Mouse (Mus musculus) liver, embryonic 14.5 days (tissue): ENCODE results near the gene Card14. TPM values are rescaled to one million over a fixed set of nuclear protein-coding genes. Genes with fewer than 3 reads are reported as not detected.

Experiments used
- ATAC-seq: fragments of 200-750 bp; cut with Nextera tagmentation; 2 replicates; pipeline ENCODE4 v1.8.0; 2017; ENCODE audit warnings: moderate number of reproducible peaks, mild to moderate bottlenecking, moderate library complexity; ENCODE audit not compliant: insufficient read depth
- DNase-seq, 3 experiments: peaks; one replicate each; pipeline ENCODE4 v3.0.0-alpha.2; 2012 to 2013; ENCODE audit warnings: low read depth in 3 of 3, low spot score in 3 of 3
- H3K27ac ChIP-seq: fragments of 300-500 bp; sonication (generic); 2 replicates; pipeline ENCODE4 v1.5.1; 2014; ENCODE audit warnings: moderate library complexity, mild to moderate bottlenecking, control low read depth, inconsistent platforms
- H3K27me3 ChIP-seq: fragments of 300-500 bp; sonication (generic); 2 replicates; pipeline ENCODE4 v1.6.1; 2014; ENCODE audit warnings: mild to moderate bottlenecking, low read length, moderate library complexity; ENCODE audit not compliant: control insufficient read depth, insufficient read depth
- H3K36me3 ChIP-seq: fragments of 300-500 bp; sonication (generic); replicated peaks from 2 replicates; pipeline ENCODE4 v1.6.1; 2014; ENCODE audit warnings: low read depth; ENCODE audit not compliant: control insufficient read depth, insufficient read depth
- H3K4me1 ChIP-seq, 2 experiments: fragments of 200-500 bp in 1 of 2; fragments of 300-500 bp in 1 of 2; sonication (generic) in 1 of 2; replicated peaks; 2 replicates each; pipeline ENCODE4 v1.6.1; 2012 to 2014; ENCODE audit warnings: antibody characterized with exemption in 1 of 2, inconsistent platforms in 1 of 2, low read length in 1 of 2; ENCODE audit not compliant: control insufficient read depth in 2 of 2, insufficient read depth in 2 of 2
- H3K4me2 ChIP-seq: fragments of 300-500 bp; sonication (generic); 2 replicates; pipeline ENCODE4 v1.6.1; 2014; ENCODE audit warnings: low read depth, mild to moderate bottlenecking, control low read depth, moderate library complexity
- H3K4me3 ChIP-seq, 2 experiments: fragments of 200-500 bp in 1 of 2; fragments of 300-500 bp in 1 of 2; sonication (generic) in 1 of 2; 2 replicates each; pipeline ENCODE4 v1.5.1; 2012 to 2014; ENCODE audit warnings: low read depth in 2 of 2, low read length in 2 of 2, mild to moderate bottlenecking in 2 of 2, control low read depth in 1 of 2, inconsistent platforms in 1 of 2, moderate library complexity in 1 of 2; ENCODE audit not compliant: insufficient read depth in 1 of 2
- H3K9ac ChIP-seq: fragments of 300-500 bp; sonication (generic); replicated peaks from 2 replicates; pipeline ENCODE4 v1.6.1; 2014; ENCODE audit warnings: mild to moderate bottlenecking, control low read depth, moderate library complexity
- H3K9me3 ChIP-seq: fragments of 300-500 bp; sonication (generic); 2 replicates; pipeline ENCODE4 v1.6.1; 2016; ENCODE audit warnings: low read length, mixed read lengths; ENCODE audit not compliant: control insufficient read depth
- CTCF ChIP-seq: IDR thresholded peaks from 2 replicates; pipeline ENCODE4 v1.5.1; 2016; ENCODE audit warnings: antibody characterized with exemption, low read depth, control low read depth
- EP300 ChIP-seq: IDR thresholded peaks from 2 replicates; pipeline ENCODE4 v1.6.1; 2016; ENCODE audit warnings: antibody characterized with exemption, low read depth
- WGBS: fragments of 180-500 bp; shearing (Covaris S2); extraction: QIAGEN DNeasy Blood & Tissue Kit; methylation state at CpG from one replicate; pipeline ENCODE4 v1.1.7; 2014; ENCODE audit not compliant: insufficient replicate concordance; 5-methylcytosine and 5-hydroxymethylcytosine counted together
- polyA plus RNA-seq, 2 experiments: library from polyadenylated mRNA; depleted of rRNA in 1 of 2; stranded (reverse) in 1 of 2; unstranded in 1 of 2; fragments of >200 nt; fragmentation: Nextera tagmentation in 1 of 2; extraction: Ambion mirVana in 1 of 2; gene quantifications; 2 replicates each; pipeline versions ENCODE4 v1.2.1 to v1.2.3; 2012 to 2014

The Card14 gene
- polyA plus RNA-seq, 2 experiments: 0.17 to 0.18 TPM

- Histone ChIP-seq H3K9ac (peak overlapping the region; percentile 68), H3K36me3 (no peaks in the 10 kb centered on the region), H3K9me3 (no peaks in the 10 kb centered on the region), H3K4me3 (peak overlapping the region; percentile 57 to 77), H3K27me3 (no peaks in the 10 kb centered on the region), H3K27ac (peak overlapping the region; percentile 37), H3K4me2 (peak overlapping the region; percentile 89), H3K4me1 (peaks cover 9 to 14% of the 10 kb centered on the region in 2 experiments; a peak in 3 of 4 replicates)
- WGBS: under 1% methylated on average over 23 of the region's 23 CpGs
- peak; percentile 78 for ATAC-seq
- DNase-seq: peak; percentile 48 to 54 (median 54)
- TF ChIP-seq CTCF (no peak), EP300 (peak; percentile 41)
Measured at GRCm38 (mm10) chr11:119354798-119355442, 47.4 kb downstream of the Card14 start.

- H3K36me3 ChIP-seq: no peaks in the 10 kb centered on the region
- ATAC-seq: peak; percentile 83
- peak within 1 kb of the TSS; percentile 57 to 77 for H3K4me3 ChIP-seq
- peak; percentile 39 to 51 (median 49) for DNase-seq
- peak within 1 kb of the TSS; percentile 37 for H3K27ac ChIP-seq
- H3K9ac ChIP-seq: peak within 1 kb of the TSS; percentile 68
- peak within 1 kb of the TSS; percentile 89 for H3K4me2 ChIP-seq
- peaks cover 9 to 14% of the 10 kb centered on the region in 2 experiments; a peak in 3 of 4 replicates for H3K4me1 ChIP-seq
- TF ChIP-seq EP300: no peak
- no peak for TF ChIP-seq CTCF
- WGBS: 8% methylated on average over 39 of the region's 40 CpGs
- no peaks in the 10 kb centered on the region for H3K27me3 ChIP-seq
- H3K9me3 ChIP-seq: no peaks in the 10 kb centered on the region
Measured at GRCm38 (mm10) chr11:119355443-119356385, 48.1 kb downstream of the Card14 start, which contains the start of the genes Sgsh and Slc26a11. Gene Sgsh, minus strand, starts transcription at chr11:119355536. Gene Slc26a11, plus strand, starts transcription at chr11:119355557.

- ATAC-seq (no peak), DNase-seq (no peak)
- Histone ChIP-seq H3K4me2 (no peak overlapping the region), H3K9ac (no peak overlapping the region), H3K4me3 (no peak overlapping the region), H3K4me1 (peaks cover 8 to 9% of the 10 kb centered on the region in 2 experiments; a peak in 3 of 4 replicates), H3K27me3 (no peaks in the 10 kb centered on the region), H3K27ac (no peak overlapping the region), H3K9me3 (no peaks in the 10 kb centered on the region), H3K36me3 (no peaks in the 10 kb centered on the region)
- TF ChIP-seq CTCF (no peak), EP300 (no peak)
- WGBS: 72% methylated on average over 10 of the region's 10 CpGs
Measured at GRCm38 (mm10) chr11:119359089-119359488, 51.5 kb downstream of the Card14 start.

- H3K9ac ChIP-seq: no peak overlapping the region
- H3K9me3 ChIP-seq: no peaks in the 10 kb centered on the region
- H3K4me3 ChIP-seq: no peak overlapping the region
- no peaks in the 10 kb centered on the region for H3K4me1 ChIP-seq
- no peaks in the 10 kb centered on the region for H3K27me3 ChIP-seq
- H3K4me2 ChIP-seq: no peak overlapping the region
- ATAC-seq (0 out of 2 replicates have a peak, but pooled peaks have one; percentile 3), DNase-seq (no peak)
- no peaks in the 10 kb centered on the region for H3K36me3 ChIP-seq
- WGBS: 25% methylated on average over 11 of the region's 11 CpGs
- no peak overlapping the region for H3K27ac ChIP-seq
- TF ChIP-seq CTCF (no peak), EP300 (no peak)
Measured at GRCm38 (mm10) chr11:119362769-119363533, 55.4 kb downstream of the Card14 start.
